Mouse (Mus musculus): Measurements from ENCODE around the gene Ctdsp2.

Ctdsp2 gene

DNA sequence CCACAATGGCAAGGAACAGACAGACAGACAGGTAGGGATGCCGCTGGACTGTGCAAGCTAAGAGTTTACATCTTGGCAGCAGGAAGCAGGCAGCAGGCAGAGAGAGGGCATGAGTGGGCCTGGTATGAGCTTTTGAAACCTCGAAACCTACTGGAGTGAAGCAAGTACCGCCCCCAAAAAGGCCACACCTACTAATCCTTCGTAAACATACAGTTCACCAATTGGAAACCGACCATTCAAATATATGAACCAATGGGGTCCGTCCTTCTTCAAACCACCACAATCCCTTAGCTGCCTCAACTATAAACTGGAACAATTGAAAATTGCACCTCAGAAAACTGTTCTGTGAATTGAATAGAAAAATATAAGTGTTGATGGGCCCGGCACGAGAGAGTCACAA lies 14.7 kb upstream of the Ctdsp2 start:
- no peak for DNase-seq

DNA sequence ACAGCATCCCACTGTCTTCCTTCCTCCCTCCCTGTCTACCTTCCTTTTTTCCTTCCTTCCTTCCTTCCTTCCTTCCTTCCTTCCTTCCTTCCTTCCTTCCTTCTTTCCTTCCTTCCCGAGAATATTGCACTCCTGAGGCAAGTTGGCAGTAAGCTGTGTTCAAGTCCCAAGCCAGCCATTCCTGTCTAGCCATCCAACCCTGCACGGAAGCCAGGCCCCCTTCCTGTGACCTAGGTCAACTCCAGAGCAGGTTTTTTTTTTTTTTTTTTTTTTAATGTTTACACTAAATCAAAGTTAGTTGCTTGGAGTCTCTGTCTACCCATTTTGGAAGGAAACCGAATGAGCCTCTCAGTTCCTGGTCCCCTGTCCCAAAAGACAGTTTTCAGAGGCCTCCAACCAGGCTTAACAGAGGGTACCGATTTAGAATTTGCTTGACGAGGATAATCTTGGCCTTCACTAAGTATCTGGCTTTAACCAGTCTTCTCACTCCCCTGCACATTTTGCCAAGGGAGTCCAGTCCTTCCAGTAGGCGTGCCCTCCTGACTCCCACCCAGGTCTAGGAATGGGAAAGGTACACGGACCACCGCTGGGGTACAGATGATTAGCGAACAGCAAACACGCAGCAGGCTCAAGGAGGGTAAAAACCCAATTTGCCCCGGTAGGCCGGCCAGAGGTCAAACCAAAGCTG lies 7.0 kb upstream of the Ctdsp2 start:
- peak; percentile 35 for DNase-seq

- DNase-seq, result peak; percentile 83
Observed at GRCm38 (mm10) chr10:126972051-126972725, 6.3 kb upstream of the Ctdsp2 start.

- DNase-seq, result no peak
Observed at GRCm38 (mm10) chr10:126972988-126973387, 5.5 kb upstream of the Ctdsp2 start.

DNA sequence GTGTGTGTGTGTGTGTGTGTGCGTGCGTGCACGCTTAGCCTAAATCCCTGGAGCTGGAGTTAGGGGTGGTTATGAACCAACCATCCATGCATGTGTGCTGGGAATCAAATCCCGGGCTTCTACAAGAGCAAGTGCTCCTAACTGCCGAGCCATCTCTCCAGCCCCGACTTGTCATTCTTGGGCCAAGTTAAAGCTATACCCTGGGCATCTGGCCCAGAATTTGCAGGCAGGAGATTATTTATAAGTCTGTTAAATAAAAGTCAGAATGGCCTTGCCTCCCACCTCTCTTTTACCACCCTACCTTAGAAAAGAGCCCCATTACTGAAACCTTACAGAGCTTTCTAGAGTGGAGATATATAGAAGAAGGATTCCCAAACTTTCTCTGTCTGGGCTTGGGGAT lies 2.8 kb upstream of the Ctdsp2 start:
- no peak for DNase-seq

DNA sequence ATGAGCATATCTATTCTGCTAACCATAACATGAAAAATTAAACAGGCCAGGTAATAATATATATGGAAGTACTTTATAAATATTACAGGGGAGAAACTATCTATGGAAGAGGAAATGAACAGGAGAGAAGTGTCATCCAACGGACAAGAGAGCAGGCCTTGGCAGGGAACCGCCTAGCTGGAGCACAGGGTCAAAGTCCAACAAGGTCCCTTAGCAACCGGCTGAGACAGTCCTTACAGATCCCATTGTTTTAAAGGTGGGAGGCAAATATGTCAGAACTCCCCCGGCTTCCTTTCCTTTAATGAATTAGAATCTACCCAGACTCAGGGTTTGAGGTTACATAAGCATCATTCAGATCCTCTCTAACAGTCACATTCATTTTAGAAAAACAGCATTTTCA lies 1.4 kb upstream of the Ctdsp2 start:
- DNase-seq, result peak; percentile 67

GRCm38 (mm10) chr10:126979121-126979635 lies 661 bp downstream of the Ctdsp2 start:
- DNase-seq, result peak; percentile 90

GRCm38 (mm10) chr10:126979636-126980151 lies 1.2 kb downstream of the Ctdsp2 start:
- DNase-seq, result no peak

DNA sequence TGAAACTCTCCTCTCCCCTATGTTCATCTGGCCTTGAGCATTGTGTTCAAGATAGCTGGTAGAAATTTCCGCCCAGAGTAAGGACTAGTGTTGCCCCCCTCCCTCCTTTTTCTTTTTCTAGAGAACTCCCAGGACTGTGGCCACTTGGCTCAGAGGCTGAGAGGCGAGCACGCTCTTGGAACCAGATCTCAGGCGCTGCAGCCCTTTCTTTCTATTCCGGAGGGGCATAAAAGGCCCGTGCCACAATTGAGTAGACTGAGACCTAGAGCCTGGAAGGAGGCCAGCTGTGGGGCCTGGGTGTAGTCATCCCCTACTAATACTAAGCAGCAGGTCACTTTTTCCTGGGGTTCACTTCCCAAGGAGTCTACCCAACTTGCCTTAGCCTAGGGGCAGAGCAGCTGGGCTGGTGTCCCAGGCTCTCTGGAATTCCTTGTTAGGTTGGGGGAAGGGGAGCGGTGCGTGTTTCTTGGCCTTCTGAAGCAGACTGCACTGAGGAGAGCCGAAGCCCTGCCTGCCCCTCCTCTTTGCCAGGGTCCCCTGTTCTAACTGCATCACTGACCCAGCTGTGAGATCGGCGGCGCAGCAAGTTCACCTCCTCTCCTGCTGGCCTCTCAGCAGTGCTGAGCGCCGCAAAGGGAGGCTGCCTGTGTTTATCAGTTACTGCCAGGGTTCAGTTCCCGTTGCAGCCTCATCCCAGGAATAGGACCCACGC lies 1.9 kb downstream of the Ctdsp2 start:
- DNase-seq, result peak; percentile 69

DNA sequence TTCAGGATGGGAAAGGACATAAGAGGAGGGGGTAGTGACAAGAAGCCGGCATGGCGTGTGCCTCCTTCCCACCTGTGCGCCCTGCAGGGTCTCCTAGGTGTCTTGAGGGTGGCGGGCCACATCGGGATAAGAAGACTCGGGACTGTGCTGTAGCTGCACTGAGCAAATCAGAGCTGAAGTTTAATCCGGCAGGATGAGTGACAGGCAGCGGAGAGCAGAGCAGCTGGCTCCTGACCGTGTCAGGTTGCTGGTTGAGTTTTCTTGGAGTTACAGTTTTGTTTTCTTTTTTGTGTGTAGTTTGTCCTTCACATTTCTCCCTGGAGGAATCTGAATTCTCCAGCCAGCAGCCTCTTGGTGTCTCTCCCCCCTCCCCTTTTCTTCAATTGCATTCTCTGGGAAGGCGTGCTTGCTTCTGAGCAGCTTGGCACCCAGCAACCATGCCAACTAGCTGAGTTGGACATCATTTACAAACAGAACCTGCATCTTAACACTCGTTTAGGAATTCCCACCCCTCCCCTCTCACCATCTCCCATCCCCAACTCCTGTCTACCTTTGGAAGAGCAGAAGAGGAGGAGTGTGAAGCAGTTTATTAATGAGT lies 2.5 kb downstream of the Ctdsp2 start:
- no peak for DNase-seq

GRCm38 (mm10) chr10:126981746-126982145 lies 3.2 kb downstream of the Ctdsp2 start:
- no peak for DNase-seq

DNA sequence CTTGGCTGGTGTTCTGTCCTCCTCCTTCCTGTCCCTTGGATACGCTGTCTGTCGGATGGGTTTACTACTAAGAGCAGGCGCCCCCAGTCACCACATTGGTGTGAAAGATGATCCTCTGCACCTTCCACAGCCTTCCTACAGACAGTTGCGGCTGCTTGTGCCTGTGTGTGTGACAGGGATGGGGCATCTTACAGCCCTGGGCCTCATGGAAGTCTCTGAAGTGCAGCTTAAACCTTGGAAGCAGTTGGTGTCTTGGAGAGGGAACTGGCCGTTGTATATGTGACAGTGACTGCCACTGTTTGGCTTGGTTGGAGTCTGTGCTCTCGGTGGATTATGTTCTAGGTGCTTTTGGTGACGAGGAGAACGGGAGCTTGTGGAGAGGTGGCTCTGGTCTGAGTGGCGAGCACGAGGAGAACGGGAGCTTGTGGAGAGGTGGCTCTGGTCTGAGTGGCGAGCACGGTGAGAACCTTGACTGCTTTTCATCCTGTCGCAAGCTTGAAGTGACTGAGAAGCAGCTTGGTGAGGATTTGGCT lies 4.7 kb downstream of the Ctdsp2 start:
- no peak for DNase-seq

GRCm38 (mm10) chr10:126984189-126985004 lies 5.9 kb downstream of the Ctdsp2 start:
- DNase-seq, result peak; percentile 65

DNA sequence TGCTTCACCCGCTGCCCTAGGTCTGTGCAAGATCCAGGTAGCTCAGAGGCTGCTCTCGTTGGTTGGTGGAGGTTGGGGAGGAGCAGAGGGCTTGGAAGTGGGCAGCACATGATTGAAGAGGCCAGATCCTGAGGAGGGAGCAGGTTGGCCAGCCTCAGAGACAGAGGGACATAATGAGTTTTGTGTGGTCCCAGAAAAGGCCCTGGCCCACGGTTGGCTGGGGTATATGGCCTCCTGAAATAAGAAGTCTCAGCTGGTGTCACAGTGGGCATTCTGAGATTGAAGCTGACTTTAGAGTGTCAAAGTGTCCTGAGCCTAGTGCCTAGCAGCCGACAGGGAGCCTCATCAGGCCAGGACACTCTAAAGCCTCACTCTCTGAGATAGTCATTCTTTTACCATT lies 6.6 kb downstream of the Ctdsp2 start:
- no peak for DNase-seq

DNA sequence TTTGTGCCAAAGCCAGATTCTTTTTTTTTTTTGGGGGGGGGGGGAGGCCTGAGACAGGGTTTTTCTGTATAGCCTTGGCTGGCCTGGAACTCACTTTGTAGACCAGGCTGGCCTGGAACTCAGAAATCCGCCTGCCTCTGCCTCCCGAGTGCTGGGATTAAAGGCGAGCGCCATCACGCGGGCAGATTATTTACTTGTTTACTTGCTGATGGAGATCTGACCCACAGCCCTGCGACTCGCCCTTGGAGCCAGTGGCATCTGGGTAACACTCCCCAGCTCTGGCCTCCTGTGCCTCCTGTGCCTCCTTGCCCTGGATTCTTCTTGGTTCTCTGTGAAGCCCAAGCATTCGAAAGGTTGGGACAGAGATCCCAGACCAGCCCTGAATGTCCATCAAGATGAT lies 7.1 kb downstream of the Ctdsp2 start:
- no peak for DNase-seq

DNA sequence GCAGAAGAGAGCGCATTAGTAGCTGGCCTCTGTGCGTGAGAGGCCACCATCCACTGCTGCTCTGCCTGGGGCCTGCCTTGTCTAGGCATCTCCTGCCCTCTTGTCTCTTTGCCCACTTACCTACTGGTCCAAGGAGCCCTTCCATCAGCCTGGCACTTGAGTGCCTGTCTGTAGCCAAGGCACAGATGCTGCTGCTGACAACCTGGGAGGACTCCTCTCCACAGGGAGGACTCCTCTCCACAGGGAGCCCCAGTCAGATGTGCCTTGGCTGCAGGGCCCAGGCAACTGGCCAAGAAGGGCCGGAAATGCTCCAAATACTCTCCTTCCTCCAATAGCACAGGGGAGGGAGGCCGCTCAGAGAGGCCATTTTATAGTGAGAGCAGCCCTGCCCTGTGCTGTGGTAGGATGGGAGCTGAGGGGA lies 8.0 kb downstream of the Ctdsp2 start:
- peak; percentile 95 for DNase-seq

DNA sequence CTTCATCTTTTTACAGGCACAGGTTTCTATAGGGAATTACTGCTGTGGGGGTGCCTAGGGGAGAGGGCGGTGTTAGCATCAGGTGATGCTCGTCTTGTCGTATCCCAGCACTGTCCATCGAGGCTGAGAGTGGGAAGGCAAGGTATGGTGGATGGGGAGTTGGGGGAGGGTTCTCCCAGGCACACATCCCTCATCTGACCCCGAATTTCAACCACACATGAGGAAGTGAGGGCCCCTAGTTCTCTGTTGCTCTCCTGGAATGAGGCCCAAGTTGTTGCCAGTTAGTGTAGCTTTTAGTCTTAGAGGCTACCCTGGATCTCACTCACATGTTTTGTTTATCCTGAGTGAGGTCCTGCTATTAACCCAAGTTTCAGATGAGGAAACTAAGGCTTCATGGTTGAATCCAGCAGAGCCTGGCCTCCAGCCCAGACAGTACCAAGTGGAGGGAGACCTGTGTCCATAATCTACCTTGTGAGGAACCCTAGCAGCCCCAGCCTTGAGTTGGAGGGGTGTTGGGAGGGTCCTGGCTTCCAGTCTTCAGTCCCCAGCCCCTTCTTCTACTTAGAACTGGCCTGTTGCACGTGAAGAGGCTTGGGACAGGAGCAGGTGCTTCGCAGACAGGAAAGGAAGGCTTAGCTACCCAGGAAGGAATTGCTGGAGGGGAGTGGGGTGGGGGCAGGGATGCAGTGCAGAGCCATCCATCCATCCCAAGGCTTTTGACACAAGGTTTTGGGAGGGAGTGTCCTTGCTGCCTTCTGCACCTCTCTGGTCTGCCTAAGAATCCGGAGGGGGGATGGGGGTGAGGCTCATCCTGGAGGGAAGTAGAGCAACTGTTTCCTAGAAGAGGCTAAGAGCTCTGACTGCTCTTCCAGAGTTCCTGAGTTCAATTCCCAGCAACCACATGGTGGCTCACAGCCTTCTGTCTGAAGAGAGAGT lies 8.9 kb downstream of the Ctdsp2 start:
- no peak for DNase-seq

GRCm38 (mm10) chr10:126988513-126989165 lies 10.1 kb downstream of the Ctdsp2 start:
- no peak for DNase-seq

GRCm38 (mm10) chr10:126990313-126991056 lies 12.0 kb downstream of the Ctdsp2 start:
- peak; percentile 92 for DNase-seq
